Mouse (Mus musculus): ENCODE measurements at regions not wholly inside any gene's neighbourhood (a gene's known extent, or its start where the extent isn't known, plus 50 kb on each side); places are given as distances from the start of the nearest gene placed in this dataset.

DNA sequence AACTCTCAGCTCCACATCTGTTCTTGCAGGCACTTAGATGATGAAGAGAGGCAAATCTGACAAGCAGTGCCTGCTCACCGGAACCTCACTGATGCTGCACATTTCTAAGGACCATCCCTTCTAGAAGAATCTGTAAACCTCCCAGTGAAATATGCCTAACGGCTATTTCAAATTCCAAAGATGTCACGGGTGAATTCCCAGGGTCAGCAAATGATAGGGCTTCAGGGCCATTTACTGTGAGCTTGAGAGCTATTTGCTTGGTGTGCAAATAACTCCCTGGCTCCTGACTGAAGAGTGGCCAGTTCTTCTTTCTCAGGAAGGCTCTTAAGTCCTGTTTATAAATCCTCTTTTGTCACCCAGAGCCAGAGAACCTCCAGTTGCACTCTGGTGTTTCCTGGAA, 135.3 kb downstream of the Tmx1 start:
- no peak for DNase-seq (ENCODE audit: low spot score in 2 of 2)

DNA sequence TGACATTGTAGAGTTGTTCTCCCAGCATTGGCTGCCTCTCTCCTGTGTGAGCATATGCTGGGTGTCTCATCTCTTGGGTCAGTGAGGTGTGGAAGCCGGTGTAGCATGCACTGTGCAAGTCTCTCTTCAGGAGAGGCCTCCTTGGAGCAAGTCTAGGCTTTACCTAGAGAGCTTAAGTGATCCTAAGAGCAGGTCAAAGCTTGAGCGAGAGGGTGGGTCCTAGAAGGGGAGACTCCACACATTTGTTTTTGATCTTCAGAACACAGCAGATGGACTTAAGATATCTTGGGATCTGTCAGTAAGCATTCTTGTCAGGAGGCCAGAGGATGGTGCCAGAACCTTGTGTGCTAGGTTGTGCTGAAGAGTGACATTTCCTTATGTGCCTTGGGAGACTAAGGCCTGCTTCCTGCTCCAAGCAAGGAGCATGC, 136.4 kb downstream of the Tmx1 start:
- no peak for DNase-seq (ENCODE audit: low spot score in 2 of 2)

DNA sequence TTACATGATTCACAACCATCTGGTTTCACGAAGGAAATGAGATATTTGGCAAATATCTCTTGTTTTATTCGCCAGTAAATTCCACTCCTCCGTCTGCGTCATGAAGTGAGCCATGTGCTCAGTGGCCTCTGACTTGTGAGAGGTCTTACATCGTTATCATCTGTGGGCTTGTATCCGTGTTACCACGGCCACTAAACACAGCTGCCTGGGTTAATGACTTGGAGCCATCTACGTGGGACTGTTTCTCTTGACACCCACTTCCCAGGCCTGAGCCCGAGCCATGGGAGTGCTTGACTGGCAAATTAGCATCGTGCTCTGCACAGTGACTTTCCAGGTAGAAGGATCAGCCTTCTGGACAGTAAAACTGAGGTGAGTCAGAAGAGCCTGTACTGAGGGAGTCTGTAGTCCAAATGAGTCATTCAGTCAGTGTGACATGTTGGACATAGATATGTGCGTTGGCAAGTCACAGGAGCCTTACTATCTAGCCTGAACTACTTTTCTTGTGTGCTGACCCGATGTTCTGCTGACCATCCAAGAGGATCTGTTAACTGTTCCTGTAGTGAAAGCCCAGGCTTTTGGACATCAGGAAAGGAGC, 137.7 kb downstream of the Tmx1 start:
- DNase-seq (ENCODE audit: low spot score in 2 of 2): no peak

DNA sequence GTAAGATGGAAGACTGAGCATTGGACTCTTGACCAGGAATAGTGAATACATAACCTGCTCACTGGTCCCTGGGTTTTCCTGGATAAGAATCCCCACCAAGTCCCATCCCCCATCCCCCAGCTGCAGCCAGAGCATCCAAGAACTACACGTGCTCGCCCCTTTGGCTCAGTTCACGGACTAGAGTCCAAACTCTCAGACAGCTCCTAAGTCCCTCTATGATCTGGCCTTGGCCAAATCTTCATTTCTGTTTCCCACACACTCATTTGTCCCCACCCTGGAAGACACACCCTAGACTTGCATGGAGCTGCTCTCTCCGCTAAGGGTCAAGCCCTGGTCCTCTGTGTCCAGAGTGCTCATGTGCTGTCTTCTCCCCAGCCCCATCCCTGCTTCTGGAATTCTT, 139.9 kb downstream of the Tmx1 start:
- DNase-seq (ENCODE audit: low spot score in 2 of 2): no peak

DNA sequence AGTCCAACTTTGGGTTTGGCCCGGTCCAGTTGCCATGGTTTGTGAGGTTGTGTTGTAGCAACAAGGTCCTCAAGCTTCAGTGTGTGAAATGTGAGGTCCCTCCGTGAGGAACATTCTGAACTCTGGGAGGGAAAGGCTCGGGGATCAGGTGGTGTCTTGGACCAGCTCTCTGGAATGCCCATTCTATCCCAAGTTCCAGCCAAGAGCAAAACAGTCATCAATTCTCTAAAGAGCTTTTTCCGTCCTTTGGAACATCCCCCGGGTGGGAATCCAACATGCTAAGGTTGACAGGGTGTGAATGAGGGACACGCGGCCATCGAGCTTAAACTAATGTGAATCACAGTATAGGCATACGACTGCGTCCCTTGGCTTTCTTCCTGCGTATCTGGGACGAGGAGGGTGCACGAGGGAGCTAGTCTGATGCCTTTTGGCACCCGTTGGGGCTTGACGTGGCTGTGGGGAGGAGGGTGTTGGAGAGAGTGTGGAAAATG, 145.4 kb downstream of the Tmx1 start:
- no peak for DNase-seq (ENCODE audit: low spot score in 2 of 2)

DNA sequence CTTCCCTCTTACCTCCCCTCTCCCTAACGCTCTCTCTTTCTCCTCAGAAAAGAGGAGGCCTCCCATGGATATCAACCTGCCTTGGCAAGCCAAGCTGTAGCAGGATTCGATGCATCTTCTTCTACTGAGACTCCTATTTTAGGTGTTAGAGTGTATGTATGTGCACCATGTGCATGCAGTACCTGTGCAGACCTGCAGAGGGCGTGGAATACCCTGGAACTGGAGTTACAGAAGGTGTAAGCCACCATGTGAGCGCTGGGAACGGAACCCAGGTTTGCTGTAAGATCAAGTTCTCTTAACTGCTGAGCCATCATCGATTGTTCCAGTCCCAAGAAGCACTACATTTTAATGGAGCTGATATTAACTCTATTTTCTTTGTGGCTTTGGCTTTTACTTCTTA, 146.8 kb downstream of the Tmx1 start:
- no peak for DNase-seq (ENCODE audit: low spot score in 2 of 2)

DNA sequence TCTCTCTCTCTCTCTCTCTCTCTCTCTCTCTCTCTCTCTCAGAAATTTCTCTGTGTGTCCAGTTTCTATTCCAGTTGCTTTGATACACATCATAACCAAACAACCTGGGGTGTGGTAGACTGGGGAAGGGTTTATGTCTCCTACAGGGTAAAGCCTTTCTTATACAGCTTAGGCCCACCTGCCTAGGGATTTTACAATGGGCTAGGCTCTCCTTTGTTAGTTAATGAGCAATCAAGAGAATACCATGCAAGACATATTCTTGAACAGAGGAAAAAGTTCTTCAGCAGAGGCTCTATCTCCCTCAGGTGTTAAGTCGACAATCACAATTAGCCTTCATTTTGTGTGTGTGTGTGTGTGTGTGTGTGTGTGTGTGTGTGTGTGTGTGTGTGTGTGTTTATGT, 151.0 kb downstream of the Tmx1 start:
- DNase-seq (ENCODE audit: low spot score in 2 of 2): no peak

DNA sequence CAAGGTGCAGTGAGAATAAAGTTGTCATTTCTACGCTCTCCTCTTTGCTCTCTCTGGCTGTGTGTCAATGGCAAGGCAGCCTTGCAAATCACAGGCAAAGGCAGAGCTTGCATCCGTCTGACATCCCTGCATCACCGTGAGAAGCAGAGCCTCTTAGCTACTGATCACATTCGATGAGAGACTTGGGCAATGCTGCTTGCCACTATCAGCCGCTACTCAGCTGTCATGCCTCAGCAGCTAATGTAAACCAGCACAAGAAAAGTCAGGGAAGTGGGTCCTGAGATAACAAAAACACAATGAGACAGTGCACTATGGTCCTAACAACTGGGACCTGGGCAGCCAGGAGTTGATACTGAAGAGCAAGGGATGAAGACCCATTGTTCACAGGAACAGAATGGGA, 155.8 kb downstream of the Tmx1 start:
- DNase-seq (ENCODE audit: low spot score in 2 of 2): no peak

DNA sequence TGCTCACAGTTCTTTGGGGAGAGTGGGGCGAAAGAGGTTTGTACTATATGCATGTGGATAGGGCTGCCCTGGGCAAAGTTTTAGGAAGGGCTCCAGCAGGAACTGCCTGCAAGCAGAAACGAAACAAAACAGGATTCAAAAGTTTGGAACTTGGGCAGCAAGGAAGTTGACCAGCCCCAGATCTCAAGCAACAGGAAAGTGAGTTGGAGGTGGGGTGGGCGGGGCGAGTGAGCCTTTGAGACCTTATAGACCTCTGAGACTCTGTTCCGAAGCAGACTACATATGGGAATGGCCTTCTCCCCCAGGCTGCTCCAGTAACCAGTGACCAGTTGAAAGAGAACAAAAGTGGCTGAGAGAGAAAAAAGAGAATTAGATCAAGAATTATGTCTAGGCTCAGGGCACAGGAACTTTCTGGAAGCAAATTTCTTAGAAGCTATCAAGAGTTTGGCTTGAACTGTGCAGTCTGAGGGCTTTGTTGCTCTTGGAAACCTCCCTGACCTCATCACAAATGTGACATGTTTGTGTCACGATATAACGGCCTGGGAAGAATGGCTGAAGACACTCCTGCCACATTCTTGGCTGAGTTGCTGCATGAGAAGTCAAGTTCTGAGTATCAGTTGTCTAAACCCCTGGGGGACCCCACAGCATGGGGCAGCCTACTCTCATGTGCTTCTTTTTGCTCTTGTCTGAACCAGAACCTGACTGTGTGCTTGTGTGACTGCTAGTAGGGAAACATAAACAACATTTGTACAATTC, 156.4 kb downstream of the Tmx1 start:
- DNase-seq (ENCODE audit: low spot score in 2 of 2): no peak

DNA sequence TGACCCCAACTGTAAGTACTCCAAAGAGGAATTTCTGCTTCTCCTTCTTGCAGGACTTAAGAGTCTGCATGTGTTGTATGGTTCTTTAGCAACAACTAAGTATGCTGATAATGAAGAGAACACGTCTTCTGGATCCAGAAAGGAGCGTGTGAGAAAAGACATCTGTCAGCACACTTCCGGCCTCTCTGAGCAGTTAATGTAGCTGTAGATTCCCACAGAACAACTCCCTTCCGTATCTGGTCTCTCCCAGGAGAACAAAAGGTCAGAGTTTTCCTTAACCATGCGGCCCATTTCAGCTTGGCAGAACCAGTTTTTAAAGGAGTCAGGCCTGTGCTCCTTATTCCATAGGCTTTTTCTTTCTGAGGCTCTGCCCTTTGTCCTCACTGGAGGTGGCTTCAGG, 159.0 kb downstream of the Tmx1 start:
- DNase-seq (ENCODE audit: low spot score in 2 of 2): no peak

DNA sequence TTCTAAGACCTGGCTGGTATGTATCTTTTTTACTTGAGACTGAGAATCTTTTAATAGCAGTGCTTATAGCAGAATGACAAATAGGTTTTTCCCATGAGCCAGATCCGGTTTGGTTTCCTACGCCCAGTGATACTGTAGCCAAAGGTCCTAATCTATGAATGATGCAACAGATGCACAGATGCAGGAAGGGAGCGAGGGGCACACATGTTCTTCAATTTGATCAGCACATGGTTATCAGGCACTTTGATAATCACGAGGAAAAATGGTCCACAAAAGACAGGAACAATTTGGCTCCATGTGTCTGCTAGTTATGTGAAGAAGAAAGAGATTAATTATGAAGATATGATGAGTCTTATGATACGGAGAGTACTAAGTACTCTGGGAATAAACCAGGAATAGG, 160.3 kb downstream of the Tmx1 start:
- DNase-seq (ENCODE audit: low spot score in 2 of 2): no peak

DNA sequence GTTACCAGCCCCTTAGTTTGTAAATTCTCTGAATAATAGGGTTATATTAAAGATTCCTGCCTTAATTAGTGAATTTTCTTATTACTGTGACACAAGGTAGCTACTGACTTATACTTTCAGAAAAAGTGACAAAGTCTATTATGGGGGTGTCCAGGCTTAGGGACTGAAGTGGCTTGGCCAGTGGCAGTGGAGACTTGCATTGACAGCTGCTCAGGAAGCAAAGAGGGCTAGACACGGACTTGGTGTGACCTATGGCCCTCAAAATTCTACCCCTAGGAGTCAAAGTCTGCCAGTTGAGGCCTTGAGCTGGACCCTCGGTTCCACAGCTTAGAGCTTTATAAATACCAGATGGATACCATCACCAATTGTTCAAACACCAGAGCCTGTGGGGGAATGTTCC, 161.2 kb downstream of the Tmx1 start:
- no peak for DNase-seq (ENCODE audit: low spot score in 2 of 2)

DNA sequence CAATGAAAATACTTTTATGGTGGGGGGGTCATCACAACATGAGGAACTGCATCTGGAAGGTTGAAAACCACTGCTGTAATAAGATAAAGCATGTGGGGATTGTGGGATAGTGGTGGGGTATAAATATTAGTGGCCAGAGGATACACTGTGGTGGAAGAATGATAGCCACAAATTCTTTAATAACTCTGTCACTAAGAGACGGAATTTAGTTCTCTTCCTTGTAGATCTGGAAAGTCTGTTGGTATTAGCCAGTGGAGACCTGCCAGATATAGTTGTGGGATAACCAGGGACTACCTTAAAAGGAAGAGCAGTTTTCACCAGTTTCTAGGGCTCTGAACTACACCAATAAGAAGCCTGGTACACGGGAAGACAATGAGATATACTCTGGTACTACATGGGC, 161.8 kb downstream of the Tmx1 start:
- DNase-seq (ENCODE audit: low spot score in 2 of 2): no peak

DNA sequence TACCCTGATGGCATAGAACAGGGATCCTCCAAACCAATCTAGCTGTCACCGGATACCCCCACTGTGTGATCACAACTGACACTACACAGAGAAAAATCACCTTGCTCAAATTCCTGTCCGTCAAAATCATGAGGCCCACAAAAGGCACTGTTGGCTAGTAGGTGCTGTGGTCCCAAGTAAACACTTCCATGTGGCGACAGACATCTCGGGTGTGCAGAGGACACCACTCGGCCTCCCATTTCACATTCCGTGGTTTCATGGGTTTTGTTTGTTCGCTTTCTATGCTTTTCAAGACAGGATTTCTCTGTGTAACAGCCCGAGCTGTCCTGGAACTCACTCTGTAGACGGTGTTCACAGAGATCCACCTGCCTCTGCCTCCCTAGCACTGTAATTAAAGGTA, 162.2 kb downstream of the Tmx1 start:
- no peak for DNase-seq (ENCODE audit: low spot score in 2 of 2)

DNA sequence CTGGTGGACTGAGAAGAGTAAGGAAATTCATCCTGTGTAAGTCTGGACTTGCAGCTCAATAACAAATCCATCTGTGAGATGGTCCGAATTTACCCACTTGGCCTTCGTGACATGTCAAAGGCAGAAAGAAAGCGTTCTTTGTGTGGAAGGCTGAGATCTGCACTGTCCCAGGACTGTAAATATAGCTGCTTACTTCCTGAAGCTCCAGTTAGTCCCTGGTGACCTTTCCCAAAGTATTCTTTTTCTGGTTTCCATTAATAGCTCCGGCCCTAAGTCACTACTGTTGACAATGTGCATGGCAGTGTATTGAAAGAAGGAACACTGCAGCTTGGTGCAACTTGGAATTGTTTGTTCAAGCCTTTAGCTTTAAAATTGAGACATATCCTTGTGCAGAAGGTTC, 163.2 kb downstream of the Tmx1 start:
- no peak for DNase-seq (ENCODE audit: low spot score in 2 of 2)

DNA sequence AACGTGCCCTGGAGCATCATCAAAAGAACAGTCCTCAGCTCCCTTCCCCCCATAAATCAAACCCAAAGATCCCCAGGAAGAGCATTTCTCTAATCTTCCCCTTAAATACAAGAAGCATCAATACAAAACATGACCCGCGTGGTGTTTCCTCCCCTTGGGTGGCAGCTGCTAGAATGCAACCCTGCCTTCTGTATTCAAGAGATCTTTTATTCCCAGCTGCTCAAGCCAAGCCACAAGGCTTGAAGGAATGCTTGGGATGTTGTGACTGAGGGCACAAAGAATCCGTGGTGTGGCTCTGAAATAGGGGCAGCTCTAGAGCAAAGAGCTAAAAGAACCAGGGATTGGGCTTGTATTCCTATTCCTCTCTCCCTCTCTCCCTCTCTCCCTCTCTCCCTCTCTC, 163.6 kb downstream of the Tmx1 start:
- DNase-seq (ENCODE audit: low spot score in 2 of 2): no peak

DNA sequence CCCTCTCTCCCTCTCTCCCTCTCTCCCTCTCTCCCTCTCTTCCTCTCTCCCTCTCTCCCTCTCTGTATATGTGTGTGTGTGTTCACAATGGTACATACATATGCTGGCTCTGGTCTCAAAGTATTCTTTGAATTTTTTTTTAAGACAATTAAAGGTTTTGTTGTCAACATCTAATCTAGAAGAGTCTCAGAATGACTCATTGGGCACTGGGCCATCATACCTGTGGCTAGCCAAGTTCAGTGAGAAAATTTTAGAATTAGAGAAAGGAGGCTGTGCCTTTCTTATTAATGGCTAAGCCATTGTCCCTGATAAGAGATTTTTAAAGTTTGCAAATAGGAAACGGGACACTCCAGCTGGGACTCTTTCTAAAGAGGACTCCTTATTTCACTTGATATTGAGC, 164.1 kb downstream of the Tmx1 start:
- no peak for DNase-seq (ENCODE audit: low spot score in 2 of 2)

DNA sequence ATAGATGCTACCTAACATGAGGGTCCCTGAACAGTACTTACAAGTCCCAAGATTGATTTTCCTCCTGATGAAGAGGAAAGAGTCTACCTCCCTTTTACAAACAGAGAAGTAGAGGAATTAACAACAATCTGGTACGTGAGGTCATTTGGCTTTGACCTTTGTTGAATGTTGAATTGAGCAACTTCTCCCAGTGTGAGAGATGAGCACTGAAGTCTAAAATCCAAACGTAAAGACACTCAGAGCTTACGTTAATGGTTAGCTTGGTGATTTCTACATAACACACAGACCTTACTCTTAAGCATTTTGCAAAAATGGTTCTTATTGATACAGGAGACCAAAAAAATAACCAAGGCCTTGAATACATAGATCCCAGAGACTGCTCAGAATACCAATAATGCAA, 165.1 kb downstream of the Tmx1 start:
- DNase-seq (ENCODE audit: low spot score in 2 of 2): no peak

DNA sequence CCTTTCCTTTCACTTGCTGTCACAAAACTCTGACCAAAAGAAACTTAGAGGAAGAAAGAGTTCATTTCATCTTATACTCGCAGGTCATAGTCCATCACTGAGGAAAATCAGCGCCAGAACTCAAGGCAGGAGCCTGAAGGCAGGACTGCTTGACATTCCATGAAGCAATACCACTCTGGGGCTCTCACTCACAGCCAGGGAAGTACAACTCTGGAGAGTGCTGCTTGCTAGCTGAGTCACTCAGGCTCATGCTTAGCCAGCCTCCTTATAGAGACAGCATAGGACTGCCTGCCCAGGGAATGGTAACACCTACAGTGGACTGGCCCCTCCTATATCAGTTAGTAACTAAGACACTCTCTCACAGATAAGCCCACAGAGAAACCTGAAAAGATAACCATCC, 166.5 kb downstream of the Tmx1 start:
- no peak for DNase-seq (ENCODE audit: low spot score in 2 of 2)

DNA sequence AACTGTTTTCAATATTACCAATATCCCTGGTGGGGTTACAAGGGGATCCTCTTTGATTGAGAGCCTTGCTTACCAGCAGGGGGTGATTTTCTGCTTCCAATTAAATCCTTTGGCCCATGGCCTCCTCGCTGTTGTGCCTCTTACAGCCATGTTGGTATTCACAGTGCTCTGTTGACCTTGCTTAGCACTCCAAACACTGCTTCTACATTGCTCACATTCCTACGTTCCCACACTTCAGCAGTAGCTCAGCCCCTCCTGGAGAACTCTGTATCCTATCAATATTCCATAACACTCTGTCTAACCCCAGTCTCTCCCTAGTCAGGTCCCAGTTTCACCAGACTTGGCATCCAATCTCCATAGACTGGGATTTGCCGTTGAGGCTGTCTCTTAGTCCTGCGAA, 169.1 kb downstream of the Tmx1 start:
- no peak for DNase-seq (ENCODE audit: low spot score in 2 of 2)

DNA sequence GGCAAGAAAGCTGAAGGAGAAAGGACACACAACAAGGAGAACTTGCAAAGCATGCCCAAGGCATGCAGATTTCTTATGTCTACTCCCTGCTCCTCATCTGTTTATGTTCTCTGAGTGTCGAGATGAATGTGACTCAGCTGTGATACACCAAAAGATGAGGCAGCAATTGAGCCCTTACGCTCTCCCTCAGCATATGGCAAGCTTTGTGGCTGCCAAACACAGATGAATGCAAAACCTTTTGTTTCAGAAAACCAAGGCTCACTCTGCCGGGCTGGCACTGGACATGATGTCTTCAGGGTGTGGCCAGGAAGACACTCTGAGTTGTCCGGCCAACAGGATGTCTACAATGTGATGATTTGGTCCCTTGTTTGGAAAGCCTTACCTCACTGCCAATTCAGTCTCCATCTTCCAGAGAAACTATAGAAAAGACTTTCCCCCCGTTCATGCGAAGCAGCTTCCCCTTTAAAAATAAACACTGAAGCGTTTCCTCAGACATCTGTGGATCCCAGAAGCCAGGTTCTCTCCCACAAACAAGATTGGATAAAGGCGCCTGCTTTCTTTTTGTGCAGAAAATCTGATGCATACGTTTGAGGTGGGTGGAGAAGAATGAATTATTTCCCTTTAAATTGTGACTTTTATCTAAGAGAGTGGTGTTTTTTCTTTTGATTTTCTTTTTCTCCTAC, 171.5 kb downstream of the Tmx1 start:
- peak in 1 of 2 experiments; percentile 79 for DNase-seq (ENCODE audit: low spot score in 2 of 2)

DNA sequence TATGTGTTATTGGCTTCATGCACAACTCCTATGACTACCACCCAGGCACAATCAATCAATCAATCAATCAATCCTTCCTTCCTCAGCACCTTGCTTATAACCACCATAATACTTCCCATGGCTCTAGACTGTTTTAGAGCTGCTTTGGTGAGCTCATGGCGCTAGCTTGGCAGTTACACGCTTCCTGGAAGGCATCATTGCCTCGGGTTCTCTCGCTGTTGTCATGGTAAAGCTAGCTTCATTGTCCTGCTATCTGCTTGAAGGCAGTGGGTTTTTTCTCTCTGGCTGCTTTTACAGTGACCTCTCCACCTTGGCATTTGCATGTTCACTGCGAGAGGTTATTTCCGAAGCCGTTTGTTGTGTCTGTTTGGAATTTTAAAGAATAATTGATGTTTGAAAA, 174.7 kb downstream of the Tmx1 start:
- DNase-seq (ENCODE audit: low spot score in 2 of 2): no peak
